Mouse (Mus musculus) MEL-GATA-1-ER (cell line): ENCODE measurements around the gene Itga9.
"Not testable (repeated sequence)": the region's sequence is repeated elsewhere in the genome, so short reads cannot be mapped to it uniquely, and the experiment has no call there.

Experiments
- DNase-seq: peaks from one replicate; pipeline ENCODE4 v3.0.0-alpha.2; 2012; ENCODE audit warnings: low read depth; ENCODE audit errors: extremely low read depth

The Itga9 gene

GRCm38 (mm10) chr9:118606148-118606816, at the start of gene Itga9:
TSS of gene Itga9 (plus strand) at chr9:118606690.
- DNase-seq: no peak

GRCm38 (mm10) chr9:118556951-118557780, 49.3 kb upstream of the Itga9 start:
- DNase-seq: no peak

GRCm38 (mm10) chr9:118563356-118563755, 43.1 kb upstream of the Itga9 start:
- DNase-seq: no peak

GRCm38 (mm10) chr9:118563866-118564265, 42.6 kb upstream of the Itga9 start:
- DNase-seq: no peak

- no peak for DNase-seq
Observed at GRCm38 (mm10) chr9:118564696-118565095, 41.8 kb upstream of the Itga9 start.

GRCm38 (mm10) chr9:118569328-118569727, 37.2 kb upstream of the Itga9 start:
- DNase-seq: no peak

- DNase-seq: no peak
Observed at GRCm38 (mm10) chr9:118570865-118571264, 35.6 kb upstream of the Itga9 start.

GRCm38 (mm10) chr9:118571701-118572100, 34.8 kb upstream of the Itga9 start:
- no peak for DNase-seq

GRCm38 (mm10) chr9:118574911-118575310, 31.6 kb upstream of the Itga9 start:
- no peak for DNase-seq

GRCm38 (mm10) chr9:118580371-118580770, 26.1 kb upstream of the Itga9 start:
- no peak for DNase-seq

- no peak for DNase-seq
Observed at GRCm38 (mm10) chr9:118582757-118583156, 23.7 kb upstream of the Itga9 start.

- no peak for DNase-seq
Observed at GRCm38 (mm10) chr9:118584838-118585237, 21.7 kb upstream of the Itga9 start.

GRCm38 (mm10) chr9:118585998-118586397, 20.5 kb upstream of the Itga9 start:
- DNase-seq: no peak

GRCm38 (mm10) chr9:118587115-118587514, 19.4 kb upstream of the Itga9 start:
- no peak for DNase-seq

GRCm38 (mm10) chr9:118589249-118589648, 17.2 kb upstream of the Itga9 start:
- DNase-seq: no peak

GRCm38 (mm10) chr9:118590230-118590629, 16.3 kb upstream of the Itga9 start:
- DNase-seq: no peak

- DNase-seq: no peak
Observed at GRCm38 (mm10) chr9:118591633-118592032, 14.9 kb upstream of the Itga9 start.

GRCm38 (mm10) chr9:118592585-118593249, 13.8 kb upstream of the Itga9 start:
- DNase-seq: no peak

- no peak for DNase-seq
Observed at GRCm38 (mm10) chr9:118593443-118593842, 13.0 kb upstream of the Itga9 start.

- no peak for DNase-seq
Observed at GRCm38 (mm10) chr9:118596767-118597166, 9.7 kb upstream of the Itga9 start.

- DNase-seq: not testable (repeated sequence)
Observed at GRCm38 (mm10) chr9:118600393-118600792, 6.1 kb upstream of the Itga9 start.

GRCm38 (mm10) chr9:118602576-118602975, 3.9 kb upstream of the Itga9 start:
- no peak for DNase-seq
